In genomic region chr3:103291087-103291486, GRCm38 (mm10) we compare ENCODE assay signal across 25 mouse cellular contexts.
"Had no signal": no experiment of that assay in that cellular context is flagged by ENCODE, and none has a peak within 500 bp of the region (broad histone marks: within the 10 kb centered on the region; RNA-seq: fewer than 3 reads in every experiment).

No protein-coding gene starts in this region.

- ATAC-seq: hindbrain, embryonic 16.5 days; inflammation-experienced regulatory T-cells, adult 6 months had no signal

- H3K9ac ChIP-seq: heart, embryonic 13.5 days; heart, embryonic 15.5 days; hindbrain, embryonic 14.5 days; kidney, embryonic 15.5 days; limb, embryonic 13.5 days; limb, embryonic 15.5 days; liver, embryonic 14.5 days had no signal

- H3K9me3 ChIP-seq: heart, embryonic 15.5 days; limb, embryonic 13.5 days; limb, embryonic 15.5 days had no signal

- H3K4me1 ChIP-seq: heart, embryonic 13.5 days; heart, embryonic 15.5 days; kidney, embryonic 15.5 days; limb, embryonic 13.5 days; limb, embryonic 15.5 days had no signal

- H3K27me3 ChIP-seq: heart, embryonic 13.5 days; heart, embryonic 15.5 days; kidney, embryonic 15.5 days; limb, embryonic 13.5 days; limb, embryonic 15.5 days had no signal

- H3K27ac ChIP-seq: heart, adult 2 months; heart, embryonic 13.5 days; heart, embryonic 15.5 days; hindbrain, embryonic 14.5 days; kidney, embryonic 15.5 days; kidney, postnatal 0 days; limb, embryonic 13.5 days; limb, embryonic 15.5 days; liver, embryonic 14.5 days had no signal

- H3K36me3 ChIP-seq: heart, embryonic 13.5 days; limb, embryonic 13.5 days; limb, embryonic 15.5 days had no signal

- H3K4me2 ChIP-seq: heart, embryonic 11.5 days; heart, embryonic 13.5 days; heart, embryonic 15.5 days; hindbrain, embryonic 14.5 days; kidney, embryonic 15.5 days; limb, embryonic 13.5 days; limb, embryonic 15.5 days had no signal

- H3K4me3 ChIP-seq: heart, adult 2 months; heart, embryonic 13.5 days; heart, embryonic 15.5 days; kidney, embryonic 15.5 days; limb, embryonic 13.5 days; limb, embryonic 15.5 days had no signal

- DNase-seq: gastrocnemius, postnatal 14 days; gastrocnemius, postnatal 36 days; heart, adult 11 months; heart, adult 2 months; heart, postnatal 14 days; heart, postnatal 36 days; kidney, adult 11 months; kidney, adult 2 months; kidney, adult 9 months; kidney, postnatal 14 days; layer of hippocampus, adult 9-11 months; layer of hippocampus, postnatal 36 days; left cerebral cortex, postnatal 4 days; lung, adult 18-20 months had no signal
